Mouse (Mus musculus): Measurements from ENCODE around the gene Smpdl3a. TPM values are rescaled to one million over a fixed set of nuclear protein-coding genes. Genes with fewer than 3 reads are reported as not detected.
A peak's percentile ranks its signal among the peaks of the same experiment; 100 is the strongest.

Gene Smpdl3a
- 61.6 and 74.6 TPM in 2 replicates for total RNA-seq (2021)
- long read RNA-seq, experiment 1, transcript Smpdl3a-201 (8 exons, 1,961 nt): major isoform, 35 of 38 reads
- long read RNA-seq, experiment 1, partial matches to known transcripts: 2 of 38 reads
- long read RNA-seq, experiment 1, other reads (novel, unspliced or antisense): 1 of 38 reads
- long read RNA-seq, experiment 2, transcript Smpdl3a-201 (8 exons, 1,961 nt): major isoform, 35 of 37 reads
- long read RNA-seq, experiment 2, partial matches to known transcripts: 2 of 37 reads
- long read RNA-seq, experiment 2, other reads (novel, unspliced or antisense): 0 of 37 reads

- DNase-seq: no peak
Measured at GRCm38 (mm10) chr10:57794018-57794417, at the start of gene Smpdl3a. TSS of gene Smpdl3a (plus strand) at chr10:57794335.

GRCm38 (mm10) chr10:57745452-57745851, 48.7 kb upstream of the Smpdl3a start:
- DNase-seq: no peak

GRCm38 (mm10) chr10:57747127-57747526, 47.0 kb upstream of the Smpdl3a start:
- no peak for DNase-seq

- DNase-seq: no peak
Measured at GRCm38 (mm10) chr10:57753343-57753742, 40.8 kb upstream of the Smpdl3a start.

GRCm38 (mm10) chr10:57755201-57755736, 38.9 kb upstream of the Smpdl3a start:
- DNase-seq: no peak

- DNase-seq: no peak
Measured at GRCm38 (mm10) chr10:57758999-57759398, 35.1 kb upstream of the Smpdl3a start.

GRCm38 (mm10) chr10:57760694-57761093, 33.4 kb upstream of the Smpdl3a start:
- no peak for DNase-seq

- no peak for DNase-seq
Measured at GRCm38 (mm10) chr10:57763044-57763443, 31.1 kb upstream of the Smpdl3a start.

GRCm38 (mm10) chr10:57783289-57784130, 10.6 kb upstream of the Smpdl3a start:
- no peak for DNase-seq

GRCm38 (mm10) chr10:57784131-57784875, 9.8 kb upstream of the Smpdl3a start:
- DNase-seq: peak; percentile 83

GRCm38 (mm10) chr10:57784876-57785150, 9.3 kb upstream of the Smpdl3a start, which contains the start of gene Fabp7:
TSS of gene Fabp7 (plus strand) at chr10:57784881.
- no peak for DNase-seq

- no peak for DNase-seq
Measured at GRCm38 (mm10) chr10:57785552-57785951, 8.6 kb upstream of the Smpdl3a start.

- DNase-seq: no peak
Measured at GRCm38 (mm10) chr10:57792957-57793356, 1.2 kb upstream of the Smpdl3a start.

- peak; percentile 86 for DNase-seq
Measured at GRCm38 (mm10) chr10:57794491-57795461, 641 bp downstream of the Smpdl3a start.

GRCm38 (mm10) chr10:57795542-57795941, 1.4 kb downstream of the Smpdl3a start:
- DNase-seq: no peak

GRCm38 (mm10) chr10:57796057-57796456, 1.9 kb downstream of the Smpdl3a start:
- no peak for DNase-seq

GRCm38 (mm10) chr10:57799486-57799885, 5.4 kb downstream of the Smpdl3a start:
- DNase-seq: no peak

GRCm38 (mm10) chr10:57807754-57808153, 13.6 kb downstream of the Smpdl3a start:
- no peak for DNase-seq

GRCm38 (mm10) chr10:57812161-57812856, 18.2 kb downstream of the Smpdl3a start:
- DNase-seq: no peak

- no peak for DNase-seq
Measured at GRCm38 (mm10) chr10:57814295-57814694, 20.2 kb downstream of the Smpdl3a start.

- no peak for DNase-seq
Measured at GRCm38 (mm10) chr10:57815869-57816268, 21.7 kb downstream of the Smpdl3a start.

All from adrenal gland, postnatal 14 days (tissue).